Comparison of ENCODE assay signal across 13 mouse cellular contexts in the genomic region with DNA sequence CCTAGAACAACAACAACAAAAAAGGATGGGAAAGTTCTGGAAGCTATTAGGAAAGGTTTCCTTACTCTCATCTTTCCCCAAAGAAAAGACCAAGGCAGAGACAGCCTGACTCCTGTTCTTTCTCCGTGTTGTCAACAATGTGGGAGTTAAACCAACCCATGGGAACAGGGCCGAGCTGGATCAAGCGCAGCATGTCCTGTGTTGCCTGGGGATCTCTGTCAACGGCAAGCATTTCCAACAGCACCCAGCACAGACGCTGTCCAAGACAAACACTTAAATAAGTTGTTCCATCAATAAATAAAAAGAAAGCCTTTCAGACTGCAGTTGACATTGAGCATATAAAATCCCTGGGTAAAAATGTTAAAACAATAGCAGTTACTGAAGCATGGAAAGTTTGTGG. TPM values are rescaled to one million over a fixed set of nuclear protein-coding genes. Genes with fewer than 3 reads are reported as not detected.
A peak's percentile ranks its signal among the peaks of the same experiment; 100 is the strongest.
DNase-seq lines count a peak whose midpoint lies in the region; ATAC-seq and TF ChIP-seq lines count a peak whose summit lies in the region.
"Had no signal": no experiment of that assay in that cellular context is flagged by ENCODE, and none has a peak within 500 bp of the region (broad histone marks: within the 10 kb centered on the region; RNA-seq: fewer than 3 reads in every experiment).

No protein-coding gene starts in this region.

- H3K9me3 ChIP-seq in lung, embryonic 16.5 days (ENCODE audit: control insufficient read depth, low read length): peaks cover 2% of the 10 kb centered on the region; the same call in 1 of the 2 replicates
- H3K9me3 ChIP-seq: embryonic facial prominence, embryonic 15.5 days; hindbrain, embryonic 12.5 days; liver, embryonic 15.5 days had no signal

- TF ChIP-seq CTCF in gastrocnemius, adult 2 months (IDR thresholded peaks at IDR 0.05): no peak

- H3K9ac ChIP-seq in lung, embryonic 16.5 days (ENCODE audit: low read length): no peak overlapping the region
- H3K9ac ChIP-seq: embryonic facial prominence, embryonic 15.5 days; hindbrain, embryonic 12.5 days; liver, embryonic 15.5 days had no signal

- 0 out of 2 replicates have a peak, but pooled peaks have one; percentile 31 for ATAC-seq in lung, embryonic 16.5 days (ENCODE audit: low read depth)
- ATAC-seq in cerebellum, adult (ENCODE audit: insufficient number of reproducible peaks, low FRiP score, low TSS enrichment): no peak

- H3K4me2 ChIP-seq in lung, embryonic 16.5 days (ENCODE audit: low read depth, low read length): no peak overlapping the region
- H3K4me2 ChIP-seq: embryonic facial prominence, embryonic 15.5 days; hindbrain, embryonic 12.5 days; liver, embryonic 15.5 days had no signal

- intact Hi-C loops in gastrocnemius, adult 2 months (cut with DNase I): no loop called here
- intact Hi-C loops in heart, postnatal 14 days (cut with DNase I): no loop called here
- intact Hi-C loops in left cerebral cortex, postnatal 14 days (cut with DNase I): no loop called here

- H3K27ac ChIP-seq in gastrocnemius, adult 2 months: peak overlapping the region; percentile 35; the same call in 1 of the 2 replicates
- peak overlapping the region; percentile 48; the same call in 1 of the 2 replicates for H3K27ac ChIP-seq in lung, embryonic 16.5 days (ENCODE audit: low read length)
- H3K27ac ChIP-seq: embryonic facial prominence, embryonic 15.5 days; hindbrain, embryonic 12.5 days; liver, embryonic 15.5 days had no signal

- no peaks in the 10 kb centered on the region for H3K27me3 ChIP-seq in lung, embryonic 16.5 days (ENCODE audit: control insufficient read depth, insufficient read depth, low read depth, low read length)
- H3K27me3 ChIP-seq: embryonic facial prominence, embryonic 15.5 days; hindbrain, embryonic 12.5 days; liver, embryonic 15.5 days had no signal

- no peaks in the 10 kb centered on the region; the same call in 1 of the 2 replicates for H3K4me1 ChIP-seq in lung, embryonic 16.5 days (replicated peaks; ENCODE audit: control insufficient read depth, insufficient read depth, low read length)
- H3K4me1 ChIP-seq: embryonic facial prominence, embryonic 15.5 days; hindbrain, embryonic 12.5 days; liver, embryonic 15.5 days had no signal

- 44% methylated on average over 5 of the region's 5 CpGs for WGBS in lung, embryonic 16.5 days

- H3K4me3 ChIP-seq in gastrocnemius, adult 2 months: no peak overlapping the region
- no peak overlapping the region for H3K4me3 ChIP-seq in lung, embryonic 16.5 days (ENCODE audit: low read length)
- H3K4me3 ChIP-seq: embryonic facial prominence, embryonic 15.5 days; hindbrain, embryonic 12.5 days; liver, embryonic 15.5 days; myocyte had no signal

- no peaks in the 10 kb centered on the region for H3K36me3 ChIP-seq in lung, embryonic 16.5 days (ENCODE audit: control insufficient read depth, insufficient read depth, low read length)
- H3K36me3 ChIP-seq: embryonic facial prominence, embryonic 15.5 days; hindbrain, embryonic 12.5 days; liver, embryonic 15.5 days had no signal

- DNase-seq in gastrocnemius, adult 2 months: peak; percentile 60
- no peak for DNase-seq in gastrocnemius, postnatal 4 days (ENCODE audit: low spot score in 2 of 2)
- peak; percentile 13 to 36 for DNase-seq in gastrocnemius, adult 8-10 months (ENCODE audit: low spot score in 2 of 2)
- DNase-seq in heart, postnatal 14 days: peak; percentile 61 to 64
- DNase-seq in layer of hippocampus, postnatal 36 days: no peak
- no peak for DNase-seq in left cerebral cortex, postnatal 14 days (ENCODE audit: low spot score in 2 of 2)
- DNase-seq: right cerebral cortex, postnatal 25 days had no signal

RNA-seq across cellular contexts. Expression of a gene that starts 17.6 kb away (rescaled TPM):
- not detected for total RNA-seq in gastrocnemius, adult 2 months (2021)
- total RNA-seq in gastrocnemius, postnatal 4 days (2021): under 1 TPM; 0.74 to 0.88 TPM
- under 1 TPM in 1 of 4 experiments, not detected in 3; 0.46 TPM for total RNA-seq in gastrocnemius, adult 8-10 months (2022)
- 1 to 10 TPM; 1.8 to 2.4 TPM for total RNA-seq in heart, postnatal 14 days (2021)
- 0.39 TPM in 1 of 2 replicates, not detected in the other for polyA plus RNA-seq in lung, embryonic 16.5 days (2015; fragmentation: Nextera tagmentation; extraction: Ambion mirVana)
- total RNA-seq in layer of hippocampus, postnatal 36 days (2021): under 1 TPM in 1 of 2 experiments, not detected in 1; 0.62 TPM
- 1 to 10 TPM in 1 of 2 experiments, under 1 TPM in 1; 0.22 to 1.2 TPM for total RNA-seq in left cerebral cortex, postnatal 14 days (2021)
- polyA plus RNA-seq: myocyte had no signal

Comparison
In these comparisons a context has a peak if more than half of its experiments do, and no peak if none do; other contexts are left out.
1. DNase-seq: peak in gastrocnemius, adult 2 months (single experiment), gastrocnemius, adult 8-10 months (2 of 2) and heart, postnatal 14 days (2 of 2); none in gastrocnemius, postnatal 4 days (0 of 2), layer of hippocampus, postnatal 36 days (0 of 2) and left cerebral cortex, postnatal 14 days (0 of 2).